Mouse (Mus musculus): ENCODE results near the gene C2cd5. TPM values are rescaled to one million over a fixed set of nuclear protein-coding genes. Genes with fewer than 3 reads are reported as not detected.

The C2cd5 gene
- polyA plus RNA-seq, 1 experiment = 6.4 TPM

- Histone ChIP-seq H3K4me2 (ENCODE audit: low read depth) (no peak overlapping the region), H3K27me3 (ENCODE audit: control insufficient read depth, insufficient read depth, insufficient read length) (peaks cover 5% of the 10 kb centered on the region), H3K4me3 (no peak overlapping the region), H3K79me2 (ENCODE audit: control insufficient read depth, insufficient read depth) (no peaks in the 10 kb centered on the region), H3K36me3 (ENCODE audit: control insufficient read depth, insufficient read depth) (no peaks in the 10 kb centered on the region), H3ac (ENCODE audit: control insufficient read depth, insufficient read length) (no peak overlapping the region)
- TF ChIP-seq CEBPB (IDR thresholded peaks at IDR 0.05; ENCODE audit: insufficient read depth, poor library complexity, severe bottlenecking) (no peak), MYOG (IDR thresholded peaks at IDR 0.05; ENCODE audit: control insufficient read depth in 1 of 3, insufficient read depth in 1 of 3, insufficient read length in 2 of 3, low read depth in 2 of 3) (no peak), SRF (IDR thresholded peaks at IDR 0.05; ENCODE audit: control insufficient read depth, insufficient read length, low read depth) (no peak), MAX (IDR thresholded peaks at IDR 0.05; ENCODE audit: low read depth) (no peak), POLR2A (IDR thresholded peaks at IDR 0.05; ENCODE audit: insufficient read length, low read depth) (no peak), TCF3 (IDR thresholded peaks at IDR 0.05; ENCODE audit: insufficient read length, low read depth) (no peak), E2F4 (IDR thresholded peaks at IDR 0.05; ENCODE audit: insufficient read depth) (no peak), POLR2AphosphoS2 (IDR thresholded peaks at IDR 0.05; ENCODE audit: insufficient read length, low read depth) (no peak), MYOD1 (IDR thresholded peaks at IDR 0.05; ENCODE audit: control insufficient read depth in 1 of 3, insufficient read length in 2 of 3, low read depth in 2 of 3) (no peak), TCF12 (IDR thresholded peaks at IDR 0.05; ENCODE audit: insufficient read depth, poor library complexity, severe bottlenecking) (no peak), REST (IDR thresholded peaks at IDR 0.05; ENCODE audit: insufficient read depth, insufficient read length) (no peak), USF1 (IDR thresholded peaks at IDR 0.05; ENCODE audit: low read depth) (no peak)
Measured at GRCm38 (mm10) chr6:142994821-142995220, 105.1 kb downstream of the C2cd5 start.

DNA sequence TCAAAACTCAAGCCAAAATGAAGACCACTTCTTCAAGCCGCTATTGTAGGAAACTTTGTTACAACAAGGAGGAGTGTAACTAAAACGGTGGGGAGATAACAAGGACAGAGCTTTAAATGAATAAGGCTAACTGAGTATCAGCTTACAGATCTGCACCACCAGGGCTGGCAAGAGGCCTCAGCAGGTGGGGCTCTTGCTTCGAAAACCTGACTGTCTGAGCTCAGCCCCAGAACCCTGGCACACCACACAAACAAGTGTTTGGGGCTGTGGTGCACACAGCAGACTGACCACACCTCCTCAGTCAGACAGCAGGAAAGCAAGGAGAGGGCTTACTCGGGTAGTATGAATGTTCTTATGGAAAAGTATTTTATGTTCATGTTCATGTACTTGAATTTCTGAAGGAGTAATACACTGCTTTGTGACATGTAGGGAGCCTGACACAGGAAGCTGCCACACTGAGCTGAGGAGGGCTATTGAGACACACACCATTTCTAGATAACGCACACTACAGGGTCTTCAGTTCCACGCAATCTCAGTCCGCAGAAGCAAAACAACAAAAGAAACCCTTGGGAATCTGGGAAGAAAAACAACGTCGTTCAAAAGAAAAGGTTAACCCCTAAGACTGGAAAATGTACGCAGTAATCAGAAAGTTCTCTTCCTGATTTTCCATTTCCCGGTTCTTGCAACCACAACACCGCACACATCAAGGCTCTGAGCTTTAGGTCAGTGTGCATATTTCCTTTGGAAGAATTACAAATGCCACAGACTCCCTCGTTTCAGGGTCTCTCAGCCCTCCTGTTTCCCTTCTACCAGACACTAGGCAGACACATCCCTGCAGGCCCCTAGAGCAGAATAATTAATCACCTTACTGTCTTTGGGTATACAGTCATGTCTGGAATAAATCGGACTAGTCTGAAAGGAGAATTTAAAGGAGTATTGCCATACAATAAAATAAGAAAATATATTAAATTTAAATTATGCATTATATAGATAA is 105.9 kb downstream of the C2cd5 start:
- Histone ChIP-seq H3K4me2 (ENCODE audit: low read depth) (no peak overlapping the region), H3K27me3 (ENCODE audit: control insufficient read depth, insufficient read depth, insufficient read length) (peaks cover 5% of the 10 kb centered on the region), H3K79me2 (ENCODE audit: control insufficient read depth, insufficient read depth) (no peaks in the 10 kb centered on the region), H3K36me3 (ENCODE audit: control insufficient read depth, insufficient read depth) (no peaks in the 10 kb centered on the region), H3K4me3 (no peak overlapping the region), H3ac (ENCODE audit: control insufficient read depth, insufficient read length) (no peak overlapping the region)
- TF ChIP-seq USF1 (IDR thresholded peaks at IDR 0.05; ENCODE audit: low read depth) = no peak
- no peak for TF ChIP-seq POLR2AphosphoS2 (IDR thresholded peaks at IDR 0.05; ENCODE audit: insufficient read length, low read depth)
- TF ChIP-seq POLR2A (IDR thresholded peaks at IDR 0.05; ENCODE audit: insufficient read length, low read depth) = no peak
- TF ChIP-seq MYOD1 (IDR thresholded peaks at IDR 0.05; ENCODE audit: control insufficient read depth in 1 of 3, insufficient read length in 2 of 3, low read depth in 2 of 3) = peak in 2 of 3 experiments; percentile 5 to 10
- peak in 1 of 3 experiments; percentile 36 for TF ChIP-seq MYOG (IDR thresholded peaks at IDR 0.05; ENCODE audit: control insufficient read depth in 1 of 3, insufficient read depth in 1 of 3, insufficient read length in 2 of 3, low read depth in 2 of 3)
- TF ChIP-seq CEBPB (IDR thresholded peaks at IDR 0.05; ENCODE audit: insufficient read depth, poor library complexity, severe bottlenecking) = no peak
- no peak for TF ChIP-seq SRF (IDR thresholded peaks at IDR 0.05; ENCODE audit: control insufficient read depth, insufficient read length, low read depth)
- TF ChIP-seq MAX (IDR thresholded peaks at IDR 0.05; ENCODE audit: low read depth) = no peak
- TF ChIP-seq TCF3 (IDR thresholded peaks at IDR 0.05; ENCODE audit: insufficient read length, low read depth) = no peak

DNA sequence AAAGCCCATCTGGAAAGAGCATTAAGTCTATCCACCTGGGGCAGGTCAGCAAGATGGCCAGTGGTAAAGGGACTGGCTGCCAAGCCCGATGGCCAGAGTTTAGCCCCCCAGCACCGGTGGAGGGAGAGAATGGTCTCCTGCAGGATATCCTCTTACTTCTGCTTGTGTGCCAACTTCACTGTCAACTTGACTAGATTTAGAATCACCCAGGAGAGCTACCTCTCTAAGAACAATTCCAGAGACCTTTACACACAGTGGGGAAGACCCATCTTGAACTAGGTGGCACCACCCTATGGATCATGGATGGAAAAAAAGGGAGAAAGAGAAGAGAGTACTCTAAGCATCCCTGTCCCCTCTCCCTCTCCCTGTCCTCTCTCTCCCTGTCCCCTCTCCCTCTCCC is 107.0 kb downstream of the C2cd5 start:
- Histone ChIP-seq H3K27me3 (ENCODE audit: control insufficient read depth, insufficient read depth, insufficient read length) (peaks cover 5% of the 10 kb centered on the region), H3K36me3 (ENCODE audit: control insufficient read depth, insufficient read depth) (no peaks in the 10 kb centered on the region), H3K79me2 (ENCODE audit: control insufficient read depth, insufficient read depth) (no peaks in the 10 kb centered on the region), H3ac (ENCODE audit: control insufficient read depth, insufficient read length) (no peak overlapping the region), H3K4me3 (no peak overlapping the region), H3K4me2 (ENCODE audit: low read depth) (no peak overlapping the region)
- TF ChIP-seq POLR2A (IDR thresholded peaks at IDR 0.05; ENCODE audit: insufficient read length, low read depth) = no peak
- no peak for TF ChIP-seq TCF3 (IDR thresholded peaks at IDR 0.05; ENCODE audit: insufficient read length, low read depth)
- TF ChIP-seq REST (IDR thresholded peaks at IDR 0.05; ENCODE audit: insufficient read depth, insufficient read length) = no peak
- TF ChIP-seq USF1 (IDR thresholded peaks at IDR 0.05; ENCODE audit: low read depth) = no peak
- TF ChIP-seq CEBPB (IDR thresholded peaks at IDR 0.05; ENCODE audit: insufficient read depth, poor library complexity, severe bottlenecking) = no peak
- TF ChIP-seq E2F4 (IDR thresholded peaks at IDR 0.05; ENCODE audit: insufficient read depth) = no peak
- no peak for TF ChIP-seq SRF (IDR thresholded peaks at IDR 0.05; ENCODE audit: control insufficient read depth, insufficient read length, low read depth)
- no peak for TF ChIP-seq POLR2AphosphoS2 (IDR thresholded peaks at IDR 0.05; ENCODE audit: insufficient read length, low read depth)
- TF ChIP-seq MYOD1 (IDR thresholded peaks at IDR 0.05; ENCODE audit: control insufficient read depth in 1 of 3, insufficient read length in 2 of 3, low read depth in 2 of 3) = no peak
- TF ChIP-seq MAX (IDR thresholded peaks at IDR 0.05; ENCODE audit: low read depth) = no peak
- no peak for TF ChIP-seq MYOG (IDR thresholded peaks at IDR 0.05; ENCODE audit: control insufficient read depth in 1 of 3, insufficient read depth in 1 of 3, insufficient read length in 2 of 3, low read depth in 2 of 3)
- TF ChIP-seq TCF12 (IDR thresholded peaks at IDR 0.05; ENCODE audit: insufficient read depth, poor library complexity, severe bottlenecking) = no peak

- TF ChIP-seq TCF12 (IDR thresholded peaks at IDR 0.05; ENCODE audit: insufficient read depth, poor library complexity, severe bottlenecking) (no peak), REST (IDR thresholded peaks at IDR 0.05; ENCODE audit: insufficient read depth, insufficient read length) (no peak), POLR2AphosphoS2 (IDR thresholded peaks at IDR 0.05; ENCODE audit: insufficient read length, low read depth) (no peak), TCF3 (IDR thresholded peaks at IDR 0.05; ENCODE audit: insufficient read length, low read depth) (no peak), MYOG (IDR thresholded peaks at IDR 0.05; ENCODE audit: control insufficient read depth in 1 of 3, insufficient read depth in 1 of 3, insufficient read length in 2 of 3, low read depth in 2 of 3) (no peak), SRF (IDR thresholded peaks at IDR 0.05; ENCODE audit: control insufficient read depth, insufficient read length, low read depth) (no peak), USF1 (IDR thresholded peaks at IDR 0.05; ENCODE audit: low read depth) (no peak), E2F4 (IDR thresholded peaks at IDR 0.05; ENCODE audit: insufficient read depth) (no peak), POLR2A (IDR thresholded peaks at IDR 0.05; ENCODE audit: insufficient read length, low read depth) (no peak)
- Histone ChIP-seq H3K79me2 (ENCODE audit: control insufficient read depth, insufficient read depth) (no peaks in the 10 kb centered on the region), H3ac (ENCODE audit: control insufficient read depth, insufficient read length) (no peak overlapping the region), H3K27me3 (ENCODE audit: control insufficient read depth, insufficient read depth, insufficient read length) (peaks cover 5% of the 10 kb centered on the region), H3K4me2 (ENCODE audit: low read depth) (no peak overlapping the region), H3K36me3 (ENCODE audit: control insufficient read depth, insufficient read depth) (no peaks in the 10 kb centered on the region), H3K4me3 (no peak overlapping the region)
Measured at GRCm38 (mm10) chr6:142992099-142992498, 107.8 kb downstream of the C2cd5 start.
